Mouse (Mus musculus) cerebellum, adult 2 months (tissue): ENCODE measurements at regions not wholly inside any gene's neighbourhood (a gene's known extent, or its start where the extent isn't known, plus 50 kb on each side); places are given as distances from the start of the nearest gene placed in this dataset.

ENCODE experiments used
- DNase-seq, 2 experiments: peaks; one replicate each; pipeline ENCODE4 v3.0.0; 2021
- H3K27ac ChIP-seq: fragments of 200-500 bp; 2 replicates; pipeline ENCODE4 v1.5.1; 2012; ENCODE audit warnings: low read length, control low read depth, inconsistent platforms; ENCODE audit not compliant: insufficient read depth
- H3K27me3 ChIP-seq: fragments of 200-500 bp; 2 replicates; pipeline ENCODE4 v1.6.1; 2012; ENCODE audit warnings: inconsistent platforms, mild to moderate bottlenecking, low read length, moderate library complexity; ENCODE audit not compliant: control insufficient read depth, insufficient read depth
- H3K4me1 ChIP-seq: fragments of 200-500 bp; 2 replicates; pipeline ENCODE4 v1.6.1; 2011; ENCODE audit warnings: low read length; ENCODE audit not compliant: control insufficient read depth, insufficient read depth
- H3K4me3 ChIP-seq: fragments of 200-500 bp; replicated peaks from 2 replicates; pipeline ENCODE3; 2011; ENCODE audit warnings: mild to moderate bottlenecking, low read depth, low read length, control low read depth; ENCODE audit not compliant: insufficient read depth
- CTCF ChIP-seq: fragments of 200-500 bp; IDR thresholded peaks from 2 replicates; pipeline ENCODE4 v1.5.1; 2011; ENCODE audit warnings: low read depth, mild to moderate bottlenecking, control low read depth, low read length, moderate library complexity, borderline replicate concordance; ENCODE audit not compliant: insufficient read depth
- POLR2A ChIP-seq: fragments of 200-500 bp; IDR thresholded peaks from 2 replicates; pipeline ENCODE4 v1.6.1; 2011; ENCODE audit warnings: low read length, control low read depth, borderline replicate concordance; ENCODE audit not compliant: insufficient read depth
- WGBS: fragments of 180-500 bp; shearing (Covaris S2); methylation state at CpG from one replicate; pipeline ENCODE4 v1.1.7; 2018; 5-methylcytosine and 5-hydroxymethylcytosine counted together

GRCm38 (mm10) chr6:54765715-54766114 lies 51.0 kb upstream of the Znrf2 start:
- H3K4me3 ChIP-seq = no peak overlapping the region
- TF ChIP-seq CTCF (no peak), POLR2A (no peak)
- no peak for DNase-seq
- H3K27me3 ChIP-seq = no peaks in the 10 kb centered on the region
- WGBS = 97% methylated on average over 2 of the region's 2 CpGs
- H3K27ac ChIP-seq = no peak overlapping the region
- no peaks in the 10 kb centered on the region for H3K4me1 ChIP-seq

- DNase-seq = no peak
- H3K27me3 ChIP-seq = no peaks in the 10 kb centered on the region
- no peaks in the 10 kb centered on the region for H3K4me1 ChIP-seq
- H3K27ac ChIP-seq = no peak overlapping the region
- TF ChIP-seq CTCF (no peak), POLR2A (no peak)
- H3K4me3 ChIP-seq = no peak overlapping the region
- WGBS = 79% methylated on average over 5 of the region's 5 CpGs
Observed at GRCm38 (mm10) chr6:54766485-54767112, 50.1 kb upstream of the Znrf2 start.
